Mouse (Mus musculus) ES-CJ7 (cell line): ENCODE measurements around the gene Agtpbp1.
A peak's percentile ranks its signal among the peaks of the same experiment; 100 is the strongest.

Experiments
- DNase-seq: peaks from one replicate; pipeline ENCODE4 v3.0.0; 2011; ENCODE audit warnings: low read depth, low spot score

The Agtpbp1 gene

GRCm38 (mm10) chr13:59584947-59585647 is at the start of gene Agtpbp1, which contains the start of gene Naa35:
Gene Agtpbp1 (minus strand): TSS chr13:59585227.
Gene Naa35 (plus strand): TSS chr13:59585259.
- peak; percentile 99 for DNase-seq

GRCm38 (mm10) chr13:59634637-59635036 is 49.6 kb upstream of the Agtpbp1 start:
- DNase-seq: no peak

GRCm38 (mm10) chr13:59626739-59627138 is 41.7 kb upstream of the Agtpbp1 start:
- DNase-seq: no peak

DNA sequence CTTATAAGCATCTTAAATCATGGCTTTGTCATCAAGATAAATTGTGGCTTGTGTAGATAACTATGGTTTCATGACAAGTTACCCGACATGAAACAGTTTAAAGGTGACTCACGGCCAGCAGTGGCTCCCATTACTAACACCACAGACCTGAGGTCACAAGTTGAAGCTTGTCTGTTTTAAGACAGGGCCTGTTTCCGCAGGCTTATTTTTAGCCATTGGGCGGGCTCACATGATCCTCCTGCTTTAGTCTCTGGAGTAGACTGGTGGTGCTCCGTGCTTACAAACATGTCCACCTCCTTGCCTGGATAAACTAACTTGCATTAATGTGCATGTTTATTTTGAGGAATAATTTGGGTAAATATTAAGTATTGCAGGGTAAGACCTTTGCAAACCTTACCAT is 39.9 kb upstream of the Agtpbp1 start:
- no peak for DNase-seq

- no peak for DNase-seq
Measured at GRCm38 (mm10) chr13:59624389-59624788, 39.4 kb upstream of the Agtpbp1 start.

DNA sequence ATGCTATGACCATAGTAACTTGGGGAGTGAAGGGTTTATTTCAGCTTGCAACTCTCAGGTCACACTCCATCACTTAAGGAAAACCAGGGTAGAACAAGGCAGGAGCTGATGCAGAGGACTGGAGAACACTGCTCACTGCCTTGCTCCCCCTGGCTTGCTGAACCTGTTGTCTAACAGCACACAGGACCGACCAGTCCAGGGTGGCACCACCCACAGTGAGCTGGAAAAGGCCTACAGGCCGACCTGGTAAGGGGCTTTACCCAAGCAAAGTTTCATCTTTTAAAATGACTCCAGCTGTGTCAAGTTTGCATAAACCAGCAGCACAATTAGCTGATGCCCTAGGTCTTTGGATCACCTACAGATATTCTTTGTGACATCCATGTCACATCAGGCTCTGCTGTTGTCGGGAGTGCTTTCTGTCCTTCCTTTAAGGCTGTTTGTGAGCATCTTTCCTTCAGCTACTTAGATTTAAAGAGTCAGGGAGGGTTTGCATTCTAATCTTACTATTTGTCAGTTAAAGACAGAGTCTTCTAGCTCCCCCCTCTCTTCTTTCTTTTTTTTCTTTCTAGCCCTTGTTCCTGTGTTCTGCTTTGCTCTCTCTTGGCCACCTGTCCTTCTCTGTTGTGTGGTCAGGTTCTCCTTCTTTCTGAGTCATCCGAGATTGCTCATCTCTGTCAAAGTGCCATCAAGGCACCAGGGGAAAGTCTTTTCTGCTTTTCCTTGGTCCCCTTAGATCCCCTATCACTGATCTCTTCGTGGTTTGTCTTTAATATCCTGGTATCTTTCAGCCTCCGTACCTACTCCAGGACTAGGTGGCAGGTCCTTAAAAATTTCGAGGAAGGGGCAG is 36.8 kb upstream of the Agtpbp1 start:
- no peak for DNase-seq

DNA sequence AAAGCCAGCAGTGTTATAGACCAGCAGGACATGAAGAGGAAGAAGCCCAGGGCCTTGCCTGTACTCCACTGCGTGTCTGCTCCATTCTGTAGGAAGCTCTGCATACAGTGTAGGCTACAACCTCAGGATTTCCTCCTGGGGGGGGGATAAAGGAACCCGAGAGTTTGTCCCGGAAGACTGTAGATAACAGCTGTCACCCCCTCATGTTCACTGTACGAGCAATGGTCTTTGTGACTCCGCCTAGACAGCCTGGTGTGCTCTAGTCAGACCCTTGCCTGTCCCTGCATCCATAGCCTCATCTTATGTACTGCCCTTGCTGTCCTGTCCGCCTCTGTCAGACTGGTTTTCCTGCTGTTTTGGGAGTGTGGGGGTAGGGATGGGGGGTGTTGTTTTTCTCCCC is 33.4 kb upstream of the Agtpbp1 start:
- DNase-seq: no peak

DNA sequence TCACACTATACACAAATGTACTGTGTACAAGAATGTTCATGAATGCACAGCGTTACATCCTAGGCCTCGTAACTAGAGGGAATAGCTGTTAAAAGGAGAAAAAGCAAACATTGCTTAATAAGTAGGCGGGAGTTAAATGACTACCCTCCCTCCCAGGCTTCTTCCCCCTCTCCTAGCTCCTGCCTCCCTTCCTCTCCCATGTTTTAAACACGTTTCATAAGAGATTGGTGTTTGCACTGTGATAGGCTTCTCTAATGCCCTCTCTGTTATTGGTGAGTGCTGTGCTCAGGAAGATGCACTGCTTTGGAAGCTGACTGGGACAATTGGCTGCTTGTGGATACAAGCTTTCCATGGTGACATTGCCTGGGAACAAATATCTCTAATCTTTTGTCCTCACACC is 30.5 kb upstream of the Agtpbp1 start:
- no peak for DNase-seq

DNA sequence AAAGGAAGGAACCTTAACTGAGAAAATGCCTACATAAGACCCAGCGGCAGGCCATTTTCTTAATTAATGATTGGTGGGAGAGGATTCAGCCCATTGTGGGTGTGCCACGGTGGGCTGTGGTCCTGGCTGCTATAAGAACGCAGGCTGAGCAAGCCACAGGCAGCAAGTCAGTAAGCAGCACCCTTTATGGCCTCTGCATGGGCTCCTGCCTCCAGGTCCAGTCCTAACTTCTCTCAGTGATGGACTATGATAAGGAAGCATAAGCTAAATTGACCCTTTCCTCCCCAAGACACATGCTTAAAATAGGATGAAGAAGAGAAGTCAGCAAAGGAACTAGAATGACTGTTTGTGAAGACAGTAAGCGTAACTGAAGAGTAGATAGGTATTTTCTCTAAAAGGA is 30.1 kb upstream of the Agtpbp1 start:
- no peak for DNase-seq

DNA sequence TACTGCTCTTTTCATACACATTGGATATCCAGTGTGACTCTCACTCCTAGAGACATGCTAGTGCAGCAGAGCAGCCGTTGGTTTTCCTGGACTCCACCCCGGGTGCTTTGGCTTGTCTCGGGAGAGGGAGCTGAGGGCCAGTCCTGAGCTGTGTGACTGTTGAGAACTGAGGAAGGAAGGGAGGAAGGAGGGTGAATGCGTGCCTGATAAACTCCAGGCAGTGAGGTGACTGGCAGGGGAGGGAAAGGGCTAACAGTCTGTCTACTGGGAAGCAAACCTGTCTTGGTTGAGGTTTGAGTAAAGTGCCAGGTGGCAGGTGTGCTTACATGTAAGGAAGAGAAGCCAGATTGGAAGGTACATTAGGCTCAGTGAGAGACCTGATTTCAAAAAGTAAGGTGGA is 28.8 kb upstream of the Agtpbp1 start:
- no peak for DNase-seq

- DNase-seq: no peak
Measured at GRCm38 (mm10) chr13:59610437-59610836, 25.4 kb upstream of the Agtpbp1 start.

GRCm38 (mm10) chr13:59609885-59610284 is 24.9 kb upstream of the Agtpbp1 start:
- no peak for DNase-seq

GRCm38 (mm10) chr13:59605221-59605922 is 20.3 kb upstream of the Agtpbp1 start:
- DNase-seq: no peak

DNA sequence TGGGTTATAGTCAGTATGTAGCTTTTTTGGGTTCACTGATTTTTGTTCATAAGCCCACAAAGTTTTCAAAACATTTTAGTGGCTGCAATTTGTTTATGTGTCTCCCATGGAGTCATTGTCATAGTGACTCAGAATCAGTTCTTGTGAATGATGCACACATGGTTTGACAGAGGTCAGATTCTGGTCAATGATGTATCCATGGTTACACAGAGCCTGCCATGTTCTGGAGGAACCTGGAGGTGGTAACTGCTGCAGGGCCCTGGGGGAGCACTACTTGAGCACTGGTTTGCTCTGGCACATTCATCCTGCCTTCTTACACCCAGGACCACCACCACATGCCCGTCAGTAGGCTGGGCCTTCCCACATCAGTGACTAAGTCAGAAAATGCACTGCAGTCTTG is 19.5 kb upstream of the Agtpbp1 start:
- DNase-seq: no peak

DNA sequence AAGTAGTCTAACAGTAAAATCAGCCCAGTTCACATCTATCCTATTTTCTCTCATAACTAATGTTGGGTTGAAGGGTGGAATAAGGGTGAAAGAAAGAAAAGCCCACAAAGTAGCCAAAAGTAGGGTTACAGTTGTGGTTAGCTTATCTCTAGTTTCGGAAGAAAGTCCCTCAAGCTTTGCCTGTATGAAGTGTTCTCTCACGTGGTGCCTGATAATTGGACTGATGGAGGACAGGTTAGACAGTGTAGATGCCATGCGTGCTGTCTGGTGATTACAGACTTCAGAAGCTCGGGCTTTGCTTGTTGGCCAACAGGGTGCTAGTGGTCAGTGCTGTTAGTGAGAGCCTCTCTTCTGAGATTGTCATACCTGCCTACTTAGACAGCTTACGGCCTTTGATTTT is 18.1 kb upstream of the Agtpbp1 start:
- DNase-seq: no peak

DNA sequence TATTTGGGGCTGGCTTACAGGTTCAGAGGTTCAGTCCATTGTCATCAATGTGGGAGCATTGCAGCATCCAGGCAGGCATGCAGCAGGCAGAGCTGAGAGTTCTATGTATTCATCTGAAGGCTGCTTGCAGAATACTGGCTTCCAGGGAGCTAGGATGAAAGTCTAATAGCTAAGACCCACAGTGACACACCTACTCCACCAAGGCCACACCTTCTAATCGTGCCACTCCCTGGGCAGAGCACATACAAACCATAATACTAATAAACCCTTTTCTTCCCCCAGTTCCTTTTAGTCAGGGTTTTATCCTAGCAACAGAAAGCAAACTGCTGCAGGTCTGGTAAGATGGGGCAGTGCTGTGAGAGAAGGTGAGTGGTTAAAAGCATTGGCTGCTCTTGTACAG is 7.6 kb upstream of the Agtpbp1 start:
- no peak for DNase-seq

- peak; percentile 45 for DNase-seq
Measured at GRCm38 (mm10) chr13:59592058-59592457, 7.0 kb upstream of the Agtpbp1 start.

GRCm38 (mm10) chr13:59590691-59591090 is 5.7 kb upstream of the Agtpbp1 start:
- DNase-seq: no peak

DNA sequence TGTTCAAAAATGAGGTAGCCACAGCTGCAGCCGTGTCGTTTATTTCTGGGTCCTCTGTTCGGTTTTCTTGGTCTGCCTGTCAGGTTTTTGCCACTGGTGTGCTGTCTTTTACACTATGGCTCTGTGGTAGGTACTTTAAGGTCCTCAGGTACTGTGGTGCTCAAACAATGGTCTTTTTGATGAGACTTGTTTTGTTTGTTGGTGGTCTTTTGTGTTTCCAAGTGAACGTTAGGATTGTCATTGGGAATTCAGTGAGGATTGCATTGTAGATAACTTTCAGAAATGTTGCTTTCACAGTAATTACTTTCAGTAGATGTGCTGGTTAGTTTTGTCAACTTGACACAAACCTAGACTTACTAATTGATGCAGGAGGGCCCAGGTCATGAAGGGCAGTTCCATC is 4.6 kb upstream of the Agtpbp1 start:
- DNase-seq: no peak

DNA sequence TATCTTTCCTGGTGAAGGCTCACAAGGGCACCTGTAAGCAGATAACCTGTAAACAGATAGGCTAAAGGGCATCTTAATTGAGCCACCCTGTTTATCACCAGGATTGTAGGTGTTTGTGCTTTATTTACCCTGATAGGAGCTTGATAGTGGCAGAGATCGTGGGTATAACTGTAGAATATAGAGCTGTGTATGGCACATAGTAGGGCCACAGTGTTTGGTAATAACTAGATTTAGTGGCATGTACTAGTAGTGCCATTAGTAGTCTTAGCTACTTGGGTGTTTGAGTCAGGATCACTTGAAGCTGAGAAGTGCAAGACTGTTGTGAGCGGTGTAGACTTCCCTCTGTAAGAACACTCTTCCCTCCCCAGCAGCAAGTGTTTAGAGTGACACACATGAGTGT is 2.2 kb upstream of the Agtpbp1 start:
- DNase-seq: no peak

DNA sequence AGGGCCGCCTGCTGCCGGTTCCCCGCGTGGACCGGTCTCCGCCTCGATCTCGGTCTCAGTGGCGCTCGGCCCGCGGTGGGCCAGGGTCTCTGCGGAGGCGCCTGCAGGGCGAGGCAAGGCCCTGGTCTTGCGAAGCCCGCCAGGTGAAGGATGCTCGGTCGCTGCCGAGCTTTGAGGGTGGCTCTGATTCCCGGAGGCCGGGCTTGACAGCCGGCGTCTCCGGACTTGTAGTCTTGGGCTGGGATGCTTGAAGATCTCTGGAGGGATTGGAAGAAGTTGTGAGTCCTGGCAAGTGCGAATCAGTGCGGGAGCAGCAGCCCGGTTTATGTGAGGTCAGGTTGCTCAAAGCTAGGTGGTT is 600 bp upstream of the Agtpbp1 start:
- DNase-seq: no peak

DNA sequence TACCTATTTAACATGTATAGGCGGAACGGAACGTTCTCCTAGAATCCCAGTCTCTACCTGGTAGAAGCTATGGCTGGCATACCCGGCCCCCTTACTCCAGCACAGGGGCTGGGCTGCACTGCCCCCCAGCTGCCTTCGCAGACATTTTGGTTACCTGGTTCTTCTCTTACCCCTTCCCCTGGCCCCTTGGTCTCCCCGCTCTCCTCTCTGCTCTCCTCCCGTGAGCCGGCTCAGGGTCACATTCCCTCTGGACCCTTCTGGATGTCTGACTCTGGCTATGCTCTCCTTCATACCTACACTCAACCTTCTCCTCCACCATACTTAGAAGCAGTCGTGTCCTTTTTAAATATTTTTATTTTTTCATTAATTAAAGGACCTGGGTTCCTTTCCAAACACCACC is 546 bp downstream of the Agtpbp1 start:
- DNase-seq: peak; percentile 17

DNA sequence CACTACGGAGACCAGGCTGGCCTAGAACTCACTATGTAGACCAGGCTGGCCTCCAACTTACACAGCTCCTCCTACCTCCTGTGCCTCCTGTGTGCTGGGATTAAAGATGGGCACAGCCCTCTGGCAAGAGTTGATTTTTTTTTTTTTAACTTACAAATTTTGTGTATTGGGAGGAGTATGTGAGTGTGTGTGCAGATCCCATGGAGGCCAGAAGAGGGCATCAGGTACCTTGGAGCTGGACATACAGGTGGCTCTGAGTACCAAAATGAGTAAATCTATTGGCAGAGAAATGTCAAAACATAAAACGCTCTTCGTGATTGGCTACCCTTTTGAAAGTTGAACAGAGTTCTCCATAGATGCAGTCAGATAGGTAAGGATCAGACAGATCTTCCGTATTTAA is 4.1 kb downstream of the Agtpbp1 start:
- DNase-seq: peak; percentile 63
